Mouse (Mus musculus) cerebellum, adult 8-10 months (tissue): Measurements from ENCODE around the gene Tmem242.
"Not testable (repeated sequence)": the region's sequence is repeated elsewhere in the genome, so short reads cannot be mapped to it uniquely, and the experiment has no call there.

ENCODE experiments used
- DNase-seq: peaks from one replicate; pipeline ENCODE4 v3.0.0; 2022

Gene Tmem242

DNA sequence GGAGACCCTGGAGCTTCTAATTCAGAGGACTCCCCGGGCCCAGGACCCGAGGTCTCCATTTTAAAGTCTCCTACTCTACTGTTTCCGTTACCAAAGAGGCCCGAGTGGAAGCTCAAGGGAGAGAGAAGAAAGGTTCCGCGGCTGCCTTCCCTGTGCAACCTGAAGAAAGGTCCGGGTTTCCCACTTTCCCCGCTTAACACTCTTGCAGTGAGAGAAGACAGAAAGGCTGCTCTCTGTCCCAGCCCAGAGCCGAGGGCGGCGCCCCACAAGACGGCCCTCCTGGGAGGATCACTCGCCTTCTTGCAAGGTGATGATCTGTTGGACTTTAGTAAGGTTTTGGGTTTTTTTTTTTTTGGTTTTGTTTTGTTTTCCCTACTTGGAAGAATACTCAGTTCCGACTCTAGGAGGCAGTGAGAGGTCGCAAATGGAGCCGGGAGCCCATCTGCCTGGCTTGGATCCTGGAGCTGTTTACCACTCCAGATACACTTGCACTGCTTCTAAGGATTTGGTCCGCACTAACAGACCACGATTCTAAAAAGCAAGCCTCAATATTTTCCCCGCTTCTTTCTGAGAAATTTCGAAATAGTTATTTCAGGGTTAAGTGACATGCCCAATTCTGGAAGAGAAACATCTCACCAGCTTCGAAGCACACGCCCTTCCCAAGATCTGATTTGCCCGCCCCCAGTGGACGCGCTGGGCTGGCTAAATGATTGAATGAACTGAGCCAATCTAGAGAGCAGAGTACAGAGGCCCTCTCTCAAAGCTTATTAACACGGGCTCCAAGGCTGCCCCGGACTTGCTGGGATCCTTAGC lies at the start of gene Tmem242:
TSS of gene Tmem242 (minus strand) at position 101 of the 813 bp plus-strand sequence.
- peak; percentile 96 for DNase-seq

DNA sequence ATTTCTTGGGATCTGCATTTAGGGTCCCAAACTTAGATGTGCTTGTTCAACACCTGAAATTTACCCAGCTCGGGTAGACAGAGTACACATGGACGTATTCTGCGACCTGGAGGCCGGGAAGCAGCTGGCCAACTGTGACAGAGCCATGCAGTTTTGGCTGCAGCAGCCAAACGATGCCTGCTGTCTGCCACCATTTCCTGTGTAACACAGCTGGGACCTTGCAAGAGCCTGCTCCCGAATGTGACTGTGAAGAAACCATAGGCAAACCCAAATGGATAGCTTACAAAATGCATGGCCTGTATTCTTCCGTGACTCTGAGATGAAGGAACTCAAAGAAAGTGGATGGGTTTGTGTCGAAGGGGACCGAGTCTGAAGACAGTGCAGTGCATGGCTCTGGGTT lies 48.1 kb upstream of the Tmem242 start:
- no peak for DNase-seq

DNA sequence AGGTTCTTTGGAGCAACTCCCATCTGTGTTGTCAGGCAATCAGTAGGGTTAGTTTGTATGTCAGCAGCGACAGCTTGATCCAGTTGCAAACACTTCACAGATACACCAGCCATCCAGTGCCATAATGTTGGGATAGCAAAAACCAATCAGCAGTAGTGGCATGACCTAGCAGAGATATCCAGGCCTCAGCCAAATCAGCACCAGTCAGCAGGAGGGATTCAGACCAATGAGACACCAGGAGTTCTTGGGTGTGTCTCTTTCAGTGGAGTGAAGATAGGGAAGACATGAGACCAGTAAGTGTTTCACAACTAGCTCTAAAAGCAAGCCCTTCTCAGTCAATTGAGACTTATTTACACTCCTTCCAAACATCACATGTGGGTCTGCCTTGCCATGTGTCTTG lies 44.6 kb upstream of the Tmem242 start:
- DNase-seq = no peak

DNA sequence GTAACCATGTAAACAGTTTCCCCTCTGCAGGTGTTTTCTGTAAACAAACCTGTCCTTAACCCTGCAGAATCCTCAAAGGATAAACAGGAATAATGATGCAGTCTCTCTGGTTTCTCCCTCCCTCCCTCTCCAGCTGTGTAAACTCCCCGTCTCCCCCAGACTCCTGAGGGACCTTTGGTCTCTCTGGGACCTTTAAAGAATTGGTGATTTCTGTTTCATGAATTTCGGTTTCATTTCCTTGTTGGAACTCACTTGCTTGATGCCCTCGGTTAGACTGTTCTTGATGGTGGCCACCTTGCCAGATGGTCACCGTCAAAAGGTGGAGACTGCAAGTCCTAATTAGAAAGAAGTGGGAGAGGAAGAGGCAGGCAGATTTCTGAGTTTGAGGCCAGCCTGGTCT lies 43.4 kb upstream of the Tmem242 start:
- DNase-seq = no peak

DNA sequence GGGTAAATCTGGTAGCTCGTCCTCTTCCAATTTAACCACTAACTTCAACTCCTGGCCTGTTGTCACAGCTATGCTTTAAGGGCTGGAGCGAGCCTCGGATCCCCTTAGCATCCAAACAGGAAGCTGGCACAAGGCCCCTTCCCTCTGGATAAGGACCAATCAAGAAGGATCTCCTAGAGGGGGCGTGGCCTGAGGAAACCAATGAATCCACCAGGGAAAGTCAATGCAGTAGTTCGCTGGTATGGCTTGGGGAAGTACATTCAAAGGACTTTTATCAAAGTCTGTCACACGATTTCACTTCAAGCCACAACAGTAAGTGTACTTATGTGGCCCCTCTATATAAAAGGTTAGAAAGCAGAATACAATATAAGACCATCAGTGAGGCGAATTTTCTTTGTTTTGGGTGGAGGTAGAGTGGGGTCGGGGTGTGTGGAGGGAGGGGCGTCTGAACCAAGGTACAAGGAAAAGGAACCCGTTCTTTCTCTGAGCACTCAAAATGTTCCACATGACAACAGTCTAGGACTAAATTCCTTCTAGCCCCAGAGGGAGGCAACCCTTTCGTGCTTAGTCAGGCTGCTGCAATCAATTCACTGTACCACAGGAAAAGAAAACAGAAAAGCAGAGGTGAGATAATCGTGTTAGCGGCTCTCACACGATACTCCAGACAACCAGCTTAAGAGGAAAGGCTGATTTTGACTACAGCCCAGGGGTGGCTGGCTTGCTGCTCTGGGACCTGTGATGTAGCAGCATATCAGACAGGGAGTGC lies 36.1 kb upstream of the Tmem242 start:
- no peak for DNase-seq

DNA sequence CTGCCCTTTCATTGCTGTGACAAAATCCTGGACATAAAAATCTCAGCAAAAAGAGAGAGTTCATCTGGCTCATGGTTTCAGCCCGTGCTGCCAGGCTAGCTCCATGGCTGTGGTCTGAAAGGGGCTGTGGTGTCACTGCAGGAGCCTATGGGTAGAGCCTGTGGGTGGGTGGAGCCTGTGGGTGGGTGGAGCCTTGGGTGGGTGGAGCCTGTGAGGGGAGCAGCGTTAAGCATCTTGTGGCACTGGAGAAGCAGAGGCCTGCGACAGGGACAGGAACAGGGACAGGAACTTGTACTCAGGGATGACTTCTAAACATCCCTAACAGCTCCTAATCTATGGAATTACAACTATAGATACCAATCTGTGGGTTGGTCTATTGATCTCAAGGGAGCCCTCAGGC lies 32.2 kb upstream of the Tmem242 start:
- DNase-seq = no peak

DNA sequence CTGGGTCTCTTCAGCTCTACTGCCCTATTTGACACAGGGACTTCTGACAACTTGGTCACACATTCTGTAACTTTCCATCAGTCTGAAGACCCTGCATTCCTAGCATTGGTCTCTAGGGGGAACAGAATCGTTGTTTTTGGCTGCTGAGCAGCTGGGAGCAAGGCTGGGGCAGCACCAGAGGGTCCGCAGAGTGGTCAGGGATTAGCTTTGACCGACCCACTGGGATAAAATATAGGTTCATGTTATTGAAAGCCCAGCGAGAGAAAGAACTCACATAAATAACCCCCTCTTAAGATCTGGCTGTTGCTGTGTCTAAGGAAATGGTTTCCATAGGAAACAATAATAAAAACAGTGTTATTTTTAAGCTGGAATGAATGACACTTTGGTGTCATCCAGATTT lies 27.1 kb upstream of the Tmem242 start:
- no peak for DNase-seq

DNA sequence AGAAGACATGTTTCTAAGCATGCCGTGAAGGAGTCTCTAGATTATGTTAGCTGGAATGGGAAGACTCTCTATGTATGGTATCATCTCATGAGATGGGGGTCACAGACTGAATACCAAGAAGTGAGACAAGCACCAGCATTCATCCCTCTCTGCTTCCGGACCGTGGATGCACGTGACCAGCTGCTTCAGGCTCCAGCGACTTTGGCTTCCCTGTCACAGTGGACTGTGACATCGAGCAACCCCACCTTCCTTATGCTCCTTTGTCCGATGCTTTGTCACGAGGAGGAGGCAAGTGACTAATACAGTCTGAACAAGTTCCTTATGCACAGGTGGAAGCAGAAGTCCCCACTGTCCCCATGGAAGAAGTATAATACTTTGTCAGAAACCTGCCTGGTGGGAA lies 26.7 kb upstream of the Tmem242 start:
- DNase-seq = no peak

DNA sequence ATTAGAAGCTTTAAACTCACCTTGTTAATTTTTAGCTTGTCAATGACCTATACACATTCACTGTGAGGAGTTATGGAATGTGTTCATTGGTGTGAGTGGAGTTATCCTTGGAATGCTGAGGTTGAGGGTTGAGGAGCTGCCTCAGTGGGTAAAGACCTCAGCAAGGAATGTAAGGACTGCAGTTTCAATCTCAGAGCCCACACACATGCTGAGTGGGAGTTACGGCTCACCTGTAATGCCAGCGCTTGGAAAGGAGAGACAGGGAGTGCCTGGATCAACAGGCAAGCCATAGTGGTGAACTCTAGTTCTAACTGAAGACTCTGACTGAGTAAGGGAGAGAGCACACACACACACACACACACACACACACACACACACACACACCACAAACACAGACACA lies 23.9 kb upstream of the Tmem242 start:
- no peak for DNase-seq

DNA sequence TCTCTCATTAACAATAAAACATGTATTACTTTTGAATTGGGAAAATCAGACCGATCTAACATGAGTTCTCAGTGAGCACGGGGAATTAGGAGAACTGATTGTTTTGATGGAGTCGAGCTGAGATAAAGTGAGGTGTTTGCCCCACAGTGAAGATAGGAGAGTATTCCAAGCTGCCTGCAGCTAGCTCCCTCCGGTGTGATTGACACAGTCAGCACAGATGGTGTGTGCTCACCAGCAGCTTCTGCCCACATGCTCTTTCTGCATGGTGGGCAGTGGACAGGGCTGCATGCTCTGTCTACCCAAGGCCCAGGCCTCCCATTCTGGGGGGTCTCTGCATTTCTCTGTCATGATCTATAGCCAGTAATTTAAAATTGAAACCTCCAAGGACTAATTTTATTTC lies 13.6 kb upstream of the Tmem242 start:
- DNase-seq = no peak

DNA sequence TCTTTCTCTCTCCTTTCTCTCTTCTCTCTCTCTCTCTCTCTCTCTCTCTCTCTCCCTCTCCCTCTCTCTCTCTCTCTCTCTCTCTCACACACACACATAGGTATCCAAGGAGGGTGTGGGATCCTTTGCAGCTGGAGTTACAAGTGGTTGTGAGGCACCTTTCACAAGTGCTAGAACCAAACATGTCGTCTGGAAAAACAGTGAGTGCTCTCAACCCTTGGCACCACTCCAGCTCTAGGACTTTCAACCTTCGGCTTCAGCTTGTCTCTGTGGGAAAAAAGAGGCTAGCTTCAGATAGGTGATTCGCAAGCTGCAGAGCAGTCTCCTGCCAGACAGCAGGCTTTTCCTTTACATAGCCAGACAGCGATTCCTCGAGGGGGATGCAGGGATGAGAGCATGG lies 3.7 kb upstream of the Tmem242 start:
- no peak for DNase-seq

DNA sequence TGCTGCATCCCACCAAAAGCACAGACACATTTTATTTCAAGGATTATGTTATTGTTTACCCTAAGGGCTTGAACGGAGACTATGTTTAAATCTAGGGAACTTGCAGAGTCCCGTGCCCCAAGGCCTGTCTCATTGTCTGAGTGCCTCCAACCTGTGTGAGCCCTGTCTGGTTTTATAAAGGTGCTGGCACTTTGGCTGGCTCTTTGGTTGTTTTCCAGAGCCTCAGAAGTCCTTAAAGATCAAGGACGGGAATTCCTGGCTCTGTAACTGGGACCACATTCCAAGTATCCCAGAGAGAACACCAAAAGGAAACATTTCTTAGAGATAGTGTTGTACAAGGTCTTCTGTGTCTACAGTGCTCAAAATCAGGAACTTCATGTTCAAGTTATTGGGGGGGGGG lies 3.2 kb upstream of the Tmem242 start:
- DNase-seq = no peak

DNA sequence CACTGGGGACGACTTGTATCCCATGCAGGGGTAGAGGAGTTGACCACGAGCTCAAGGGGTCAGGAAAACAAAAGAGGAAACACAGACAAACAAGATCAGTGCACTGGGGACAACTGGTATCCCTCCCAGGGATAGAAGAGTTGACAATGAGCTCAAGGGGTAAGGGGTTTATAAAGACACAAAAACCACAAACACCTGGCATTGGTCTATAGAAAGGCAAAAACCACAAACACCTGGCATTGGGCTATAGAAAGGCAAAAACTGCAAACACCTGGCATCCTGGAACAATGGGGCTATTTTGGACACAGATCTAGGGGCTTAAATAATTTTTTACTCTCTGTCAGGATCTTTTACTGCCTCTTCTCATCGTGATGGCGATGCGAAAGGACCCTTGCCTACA lies 2.3 kb upstream of the Tmem242 start:
- not testable (repeated sequence) for DNase-seq

DNA sequence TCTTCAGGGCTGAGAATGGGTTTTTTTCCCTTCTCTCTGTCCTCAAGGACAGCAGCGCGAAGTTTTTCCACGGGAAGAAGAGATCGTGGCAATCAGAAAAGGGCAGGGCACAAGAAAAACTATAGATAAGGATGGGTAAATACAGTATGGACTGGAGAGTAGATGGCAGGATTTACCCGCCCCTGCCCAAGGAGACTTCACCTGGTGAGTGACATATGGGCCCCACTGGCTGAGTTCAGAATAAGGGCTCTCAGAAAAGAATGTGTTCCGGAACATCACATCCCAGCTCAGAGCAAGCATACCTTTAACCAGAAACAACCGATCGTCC lies 264 bp downstream of the Tmem242 start:
- DNase-seq = no peak

DNA sequence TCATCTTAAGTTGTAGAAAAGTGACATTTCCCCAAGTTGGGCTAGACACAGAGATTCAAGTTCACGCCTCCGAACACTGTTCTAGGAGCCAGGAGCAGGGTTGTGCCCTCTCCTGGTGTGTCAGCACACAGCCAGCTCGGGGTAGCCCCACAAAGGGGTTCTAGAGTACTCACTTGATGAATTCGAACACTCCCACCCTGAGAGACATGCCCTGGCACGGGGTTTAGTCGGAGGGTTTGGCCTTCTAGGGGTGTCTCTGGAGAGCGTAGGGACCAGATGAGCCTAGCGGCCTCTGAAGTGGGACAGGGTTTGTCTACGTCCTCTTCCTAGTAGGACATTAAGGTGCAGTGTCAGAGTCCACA lies 10.3 kb downstream of the Tmem242 start:
- DNase-seq = no peak

DNA sequence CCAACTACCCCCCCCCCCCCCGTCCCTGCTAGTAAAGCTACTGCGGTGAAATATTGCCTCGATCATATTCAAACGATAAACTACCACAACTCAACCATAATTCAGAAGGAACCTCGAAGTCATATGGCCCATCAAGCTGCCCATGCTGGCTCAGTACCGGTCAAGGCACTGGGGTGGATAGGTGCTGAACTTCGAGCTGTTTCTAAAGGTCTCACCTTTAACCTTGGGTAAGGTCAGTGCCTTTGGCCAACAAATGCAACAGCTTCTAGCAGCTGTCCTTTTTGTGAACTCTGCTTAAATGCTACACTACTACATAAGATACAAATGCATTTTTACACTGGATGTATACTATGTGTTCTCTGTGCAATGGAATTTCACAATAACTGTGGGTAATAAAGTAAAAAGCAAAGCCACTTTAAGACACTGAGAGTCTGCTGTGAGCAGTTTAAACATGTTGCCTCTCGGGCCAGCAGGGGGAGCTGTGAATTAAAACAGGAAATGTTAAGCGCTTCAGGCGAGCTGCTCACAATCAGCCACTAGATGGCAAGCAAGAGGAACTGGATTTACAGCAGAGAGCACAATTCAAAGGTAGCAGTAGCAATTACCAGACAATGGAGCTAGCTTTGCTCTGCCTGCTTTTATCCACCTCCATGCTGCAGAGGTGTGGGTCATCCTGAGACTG lies 10.8 kb downstream of the Tmem242 start:
- DNase-seq = peak; percentile 94

DNA sequence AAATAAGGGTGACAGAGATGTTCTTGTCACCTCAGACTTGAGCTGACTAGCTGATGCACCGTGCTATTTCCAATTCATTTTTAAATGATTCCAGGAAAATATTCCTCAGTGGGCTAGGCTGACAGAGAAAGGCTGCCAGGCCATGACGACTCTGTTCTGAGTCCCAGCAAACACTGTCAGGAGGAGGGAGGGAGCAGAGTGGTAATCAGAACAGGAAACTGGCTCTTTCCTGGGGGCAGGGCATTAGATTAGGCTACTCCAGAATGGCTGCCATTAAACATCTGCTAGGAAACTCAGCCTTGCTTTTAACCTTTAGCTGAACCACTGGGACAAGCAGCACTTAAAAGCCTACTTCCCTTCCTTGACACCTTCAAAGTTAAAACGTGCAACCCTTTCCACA lies 14.9 kb downstream of the Tmem242 start:
- no peak for DNase-seq

DNA sequence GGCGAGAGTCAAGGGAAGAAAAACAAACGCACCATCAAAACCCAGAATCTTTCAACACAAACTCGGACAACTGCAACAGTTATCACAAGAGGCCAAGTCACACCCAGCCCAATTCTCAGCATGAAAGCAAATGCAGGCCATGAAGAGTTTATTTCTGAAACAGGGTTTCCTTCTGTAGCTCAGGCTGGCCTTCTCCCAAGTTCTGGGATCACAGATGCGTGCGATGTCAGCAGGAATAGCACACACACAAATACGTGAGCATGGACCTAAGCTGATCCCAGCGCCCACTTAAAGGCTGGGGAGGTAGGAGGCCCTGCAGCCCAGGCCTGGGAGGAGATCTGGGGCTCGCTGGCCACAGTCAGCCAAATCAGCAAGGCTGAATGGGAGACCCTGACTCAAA lies 15.9 kb downstream of the Tmem242 start:
- no peak for DNase-seq

DNA sequence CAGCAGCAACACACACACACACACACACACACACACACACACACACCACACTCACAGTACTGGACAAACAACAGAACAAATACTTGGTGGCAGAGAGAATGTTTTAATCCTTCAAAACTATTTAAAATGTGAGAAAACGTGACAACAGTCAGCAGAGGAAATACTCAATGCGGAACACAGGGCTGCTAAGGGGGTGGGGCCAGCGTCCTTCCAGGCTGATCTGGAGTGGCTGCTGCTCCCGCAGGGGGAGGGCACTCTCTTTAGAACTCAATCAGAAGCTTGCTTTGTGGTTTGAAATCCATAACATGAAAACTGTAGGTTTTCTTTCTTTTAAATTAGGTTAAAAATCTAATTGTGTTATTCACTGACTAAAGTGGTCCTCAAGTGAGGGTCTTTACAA lies 18.2 kb downstream of the Tmem242 start:
- DNase-seq = no peak

DNA sequence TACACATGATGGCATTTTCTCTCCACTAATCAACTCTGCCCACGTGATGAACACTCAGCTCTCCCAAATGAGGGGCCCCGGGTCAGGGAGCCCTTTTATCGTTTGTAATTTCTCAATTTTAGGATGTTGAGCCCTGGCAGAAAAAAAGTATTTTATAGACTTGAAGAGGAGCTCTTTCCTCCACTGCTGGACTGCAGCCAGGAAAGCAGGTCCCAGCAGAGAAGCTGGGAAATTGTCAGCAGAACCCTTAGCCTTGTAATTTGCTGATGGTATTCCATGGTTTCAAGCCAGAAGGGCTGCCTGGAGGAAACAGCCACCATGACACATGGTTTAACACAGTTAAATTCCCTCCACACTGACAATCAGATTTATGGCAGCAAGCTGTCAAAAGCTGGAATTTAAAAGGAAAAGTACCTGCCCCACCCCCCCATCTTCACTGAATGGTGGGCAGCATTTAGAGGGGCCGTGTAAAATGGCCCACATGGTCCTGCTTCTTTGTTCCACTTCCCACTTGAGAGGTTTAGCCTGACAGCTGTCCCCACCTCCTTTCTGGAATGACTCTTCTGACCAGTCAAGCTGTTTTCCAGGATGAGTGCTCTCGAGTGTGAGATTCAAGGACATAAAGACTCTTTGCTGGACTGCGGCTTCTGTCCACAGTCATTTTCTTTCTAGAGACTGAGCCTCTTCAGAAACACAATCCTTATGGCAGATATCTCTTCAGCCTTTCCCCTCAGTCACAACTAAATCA lies 20.1 kb downstream of the Tmem242 start:
- DNase-seq = no peak

DNA sequence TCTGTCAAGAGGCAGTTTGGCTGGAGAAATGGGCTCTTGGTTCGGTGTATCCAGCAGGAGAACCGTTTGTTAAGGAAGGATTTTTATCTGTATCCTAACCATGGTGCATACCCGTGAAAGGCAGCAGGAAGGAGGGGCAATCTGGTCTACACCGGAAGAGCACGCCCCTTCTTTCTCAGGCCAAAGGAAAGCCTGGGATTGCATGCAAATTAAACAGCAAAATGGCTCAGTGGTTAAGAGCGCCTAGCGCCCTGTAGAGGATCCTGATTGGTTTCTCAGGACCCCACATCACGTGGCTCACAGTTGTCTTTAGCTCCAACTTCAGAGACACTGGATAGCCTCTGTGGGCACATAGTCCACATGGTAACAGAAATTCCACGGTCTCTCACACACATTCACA lies 21.0 kb downstream of the Tmem242 start:
- no peak for DNase-seq

DNA sequence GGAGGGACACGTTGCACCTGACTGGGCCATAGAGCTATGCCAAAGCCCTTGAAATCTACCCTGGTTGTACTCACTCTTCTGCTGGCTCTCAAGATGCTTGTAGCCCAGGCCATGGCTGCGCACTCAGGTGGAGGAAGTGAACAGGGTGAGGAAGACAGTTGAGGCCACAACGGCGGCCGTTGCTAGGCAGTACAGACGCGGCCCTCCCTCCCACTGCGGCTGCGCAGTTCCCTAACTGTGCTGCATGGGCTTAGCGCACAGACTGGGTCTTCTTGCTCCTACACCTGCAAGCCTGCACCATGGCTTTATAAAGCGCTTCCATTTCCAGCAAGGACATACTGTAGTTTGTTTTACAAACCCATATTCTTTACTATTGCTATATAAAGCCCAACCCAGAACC lies 21.5 kb downstream of the Tmem242 start, which contains the start of gene Ldhal6b:
TSS of gene Ldhal6b (minus strand) at position 223 of the 400 bp plus-strand sequence.
- no peak for DNase-seq

DNA sequence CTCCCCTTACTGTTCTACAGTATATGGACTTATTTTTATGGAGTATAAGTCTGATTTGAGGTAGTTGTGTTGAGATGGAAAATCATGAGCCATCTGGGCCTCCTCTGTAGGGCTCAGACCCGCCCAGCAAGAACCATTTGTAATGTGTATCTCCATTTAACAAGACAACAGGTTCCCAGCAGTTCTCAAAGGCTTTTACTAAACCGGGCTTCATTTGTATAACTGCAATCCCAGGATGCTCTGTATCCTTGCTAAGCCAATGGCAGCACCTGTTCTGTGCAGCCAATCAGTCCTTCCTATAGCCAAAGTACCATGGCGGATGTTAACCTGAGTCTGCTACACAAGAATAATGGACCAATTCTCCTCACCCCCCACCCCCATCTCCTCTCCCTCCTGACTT lies 23.5 kb downstream of the Tmem242 start:
- DNase-seq = no peak
